Mouse (Mus musculus): ENCODE measurements at regions not wholly inside any gene's neighbourhood (a gene's known extent, or its start where the extent isn't known, plus 50 kb on each side); places are given as distances from the start of the nearest gene placed in this dataset.

DNA sequence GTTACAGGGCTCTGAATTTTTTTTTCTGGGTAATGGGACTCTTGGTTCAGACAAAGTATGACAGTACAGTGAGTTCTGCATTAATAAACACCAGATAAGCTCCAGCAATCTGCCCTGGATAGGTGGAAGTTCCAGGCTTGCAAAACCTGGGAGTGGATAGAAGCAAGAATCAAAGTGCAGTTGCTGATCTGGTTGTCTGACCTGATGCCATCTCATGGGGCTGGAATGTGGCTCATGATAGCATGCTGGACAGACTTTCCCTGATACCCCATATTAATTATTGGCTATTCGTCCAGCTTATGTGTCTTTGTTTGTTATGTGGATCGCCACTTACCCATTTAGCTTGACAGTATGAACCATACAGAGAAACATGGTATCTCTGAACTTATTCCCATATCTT, 146.6 kb upstream of the Tnfaip3 start:
- WGBS, result 92% methylated on average over 2 of the region's 2 CpGs
- Histone ChIP-seq H3K4me3 (ENCODE audit: low read depth, low read length) (no peak overlapping the region), H3K9ac (ENCODE audit: low read length) (no peak overlapping the region), H3K4me2 (ENCODE audit: low read length) (no peak overlapping the region), H3K36me3 (ENCODE audit: control insufficient read depth, insufficient read depth, low read length) (no peaks in the 10 kb centered on the region), H3K27ac (ENCODE audit: low read depth, low read length) (no peak overlapping the region), H3K4me1 (ENCODE audit: control insufficient read depth, insufficient read depth, low read length) (no peaks in the 10 kb centered on the region), H3K27me3 (replicated peaks; ENCODE audit: control insufficient read depth, insufficient read depth, low read length) (no peaks in the 10 kb centered on the region), H3K9me3 (replicated peaks; ENCODE audit: control insufficient read depth, low read length) (no peaks in the 10 kb centered on the region)
- ATAC-seq (no peak), DNase-seq (ENCODE audit: low spot score) (no peak)

DNA sequence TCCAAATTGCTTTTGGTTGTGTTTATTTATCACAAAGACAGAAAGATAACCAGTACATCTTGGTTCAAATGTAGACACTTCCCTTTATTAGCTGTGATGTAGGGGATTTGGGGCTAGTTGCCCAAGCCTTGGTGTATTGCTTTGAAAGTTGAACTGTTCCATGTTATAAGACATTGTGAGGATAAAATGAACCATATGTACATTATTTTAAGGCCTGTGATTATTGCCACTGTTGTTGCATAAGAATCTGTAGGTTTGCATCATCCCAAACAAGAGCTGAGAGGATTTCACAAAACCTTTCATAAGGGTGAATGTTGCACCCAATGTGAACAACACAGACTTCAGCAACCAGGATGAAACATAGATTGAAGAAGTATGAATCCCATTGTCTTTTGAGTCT, 145.7 kb upstream of the Tnfaip3 start:
- no peak overlapping the region for H3K9ac ChIP-seq (ENCODE audit: low read length)
- H3K36me3 ChIP-seq (ENCODE audit: control insufficient read depth, insufficient read depth, low read length), result no peaks in the 10 kb centered on the region
- H3K4me1 ChIP-seq (ENCODE audit: control insufficient read depth, insufficient read depth, low read length), result no peaks in the 10 kb centered on the region
- no peak overlapping the region for H3K27ac ChIP-seq (ENCODE audit: low read depth, low read length)
- DNase-seq (ENCODE audit: low spot score) (no peak), ATAC-seq (no peak)
- H3K9me3 ChIP-seq (replicated peaks; ENCODE audit: control insufficient read depth, low read length), result no peaks in the 10 kb centered on the region
- H3K4me2 ChIP-seq (ENCODE audit: low read length), result no peak overlapping the region
- H3K27me3 ChIP-seq (replicated peaks; ENCODE audit: control insufficient read depth, insufficient read depth, low read length), result no peaks in the 10 kb centered on the region
- no peak overlapping the region for H3K4me3 ChIP-seq (ENCODE audit: low read depth, low read length)

DNA sequence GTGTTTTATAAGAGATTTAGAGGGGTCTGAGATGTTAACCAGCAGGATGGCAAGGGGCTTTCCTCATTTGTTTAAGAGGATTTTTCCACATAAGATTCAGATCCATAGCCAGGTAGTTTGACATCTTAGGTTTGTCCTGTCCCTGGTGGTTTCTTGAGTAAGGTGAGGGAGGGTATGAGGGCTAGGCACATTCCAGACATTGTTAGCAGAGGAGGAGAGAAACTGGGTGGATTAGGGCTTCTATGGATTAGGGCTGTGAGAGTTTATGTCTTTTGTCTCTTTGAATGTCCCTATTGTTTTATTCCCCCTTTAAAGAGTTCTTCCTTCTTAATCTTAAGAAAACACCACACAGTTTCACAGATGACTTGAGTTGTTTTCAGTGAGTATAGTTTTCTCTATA, 138.6 kb upstream of the Tnfaip3 start:
- DNase-seq (ENCODE audit: low spot score), result no peak
- no peak for ATAC-seq

DNA sequence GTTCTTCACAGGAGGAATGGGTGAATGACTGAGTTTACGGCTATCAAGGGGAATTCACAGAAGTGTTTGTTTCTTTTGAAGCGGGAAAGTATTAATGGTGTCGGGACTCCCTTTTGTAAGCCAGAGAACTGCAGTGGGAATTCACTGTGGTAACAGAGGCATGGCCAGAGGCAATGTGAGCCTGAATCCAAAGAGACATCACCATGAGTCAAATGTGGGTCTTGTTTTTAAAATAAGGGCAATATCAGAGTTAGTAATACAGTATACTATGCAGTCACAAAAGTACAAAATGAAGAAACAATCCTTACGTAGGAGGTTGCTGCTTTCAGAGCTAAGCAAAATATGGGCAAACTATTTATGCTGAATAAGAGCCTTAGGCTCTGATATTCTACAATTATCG, 137.3 kb upstream of the Tnfaip3 start:
- Histone ChIP-seq H3K4me1 (ENCODE audit: control insufficient read depth, insufficient read depth, low read length) (no peaks in the 10 kb centered on the region), H3K9ac (ENCODE audit: low read length) (no peak overlapping the region), H3K27me3 (replicated peaks; ENCODE audit: control insufficient read depth, insufficient read depth, low read length) (no peaks in the 10 kb centered on the region), H3K4me2 (ENCODE audit: low read length) (no peak overlapping the region), H3K9me3 (replicated peaks; ENCODE audit: control insufficient read depth, low read length) (no peaks in the 10 kb centered on the region), H3K27ac (ENCODE audit: low read depth, low read length) (no peak overlapping the region), H3K4me3 (ENCODE audit: low read depth, low read length) (no peak overlapping the region), H3K36me3 (ENCODE audit: control insufficient read depth, insufficient read depth, low read length) (no peaks in the 10 kb centered on the region)
- ATAC-seq (no peak), DNase-seq (ENCODE audit: low spot score) (no peak)
- WGBS, result 85% methylated on average over 5 of the region's 5 CpGs

More for the DNA sequence above, 138.6 kb upstream of the Tnfaip3 start:
- Histone ChIP-seq H3K4me3 (ENCODE audit: low read depth, low read length) (no peak overlapping the region), H3K36me3 (ENCODE audit: control insufficient read depth, insufficient read depth, low read length) (no peaks in the 10 kb centered on the region), H3K4me2 (ENCODE audit: low read length) (no peak overlapping the region), H3K27ac (ENCODE audit: low read depth, low read length) (no peak overlapping the region), H3K9me3 (replicated peaks; ENCODE audit: control insufficient read depth, low read length) (no peaks in the 10 kb centered on the region), H3K27me3 (replicated peaks; ENCODE audit: control insufficient read depth, insufficient read depth, low read length) (no peaks in the 10 kb centered on the region), H3K4me1 (ENCODE audit: control insufficient read depth, insufficient read depth, low read length) (no peaks in the 10 kb centered on the region), H3K9ac (ENCODE audit: low read length) (no peak overlapping the region)

DNA sequence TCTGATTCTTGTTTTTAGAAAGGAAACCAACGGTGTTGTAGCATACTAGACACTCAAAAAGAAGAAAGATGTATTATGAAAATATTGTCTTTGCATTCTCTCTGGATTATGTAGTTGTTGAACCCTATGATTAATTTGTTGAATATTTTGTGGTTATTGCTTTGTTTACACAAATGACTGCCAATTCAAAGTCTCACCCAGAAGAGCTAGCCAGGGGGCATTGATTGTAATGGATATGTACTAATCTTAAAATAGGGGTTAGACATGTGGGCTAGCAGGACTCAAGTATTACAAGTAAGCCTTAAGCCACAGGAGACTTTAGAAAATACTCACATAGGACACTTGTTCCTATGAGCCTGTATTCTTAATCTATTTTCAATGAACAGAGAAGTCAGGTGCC, 135.3 kb upstream of the Tnfaip3 start:
- 92% methylated on average over 1 of the region's 1 CpGs for WGBS
- ATAC-seq, result no peak
- Histone ChIP-seq H3K27me3 (replicated peaks; ENCODE audit: control insufficient read depth, insufficient read depth, low read length) (no peaks in the 10 kb centered on the region), H3K36me3 (ENCODE audit: control insufficient read depth, insufficient read depth, low read length) (no peaks in the 10 kb centered on the region), H3K4me3 (ENCODE audit: low read depth, low read length) (no peak overlapping the region), H3K4me2 (ENCODE audit: low read length) (no peak overlapping the region), H3K27ac (ENCODE audit: low read depth, low read length) (no peak overlapping the region), H3K9ac (ENCODE audit: low read length) (no peak overlapping the region), H3K4me1 (ENCODE audit: control insufficient read depth, insufficient read depth, low read length) (no peaks in the 10 kb centered on the region), H3K9me3 (replicated peaks; ENCODE audit: control insufficient read depth, low read length) (no peaks in the 10 kb centered on the region)
- no peak for DNase-seq (ENCODE audit: low spot score)

DNA sequence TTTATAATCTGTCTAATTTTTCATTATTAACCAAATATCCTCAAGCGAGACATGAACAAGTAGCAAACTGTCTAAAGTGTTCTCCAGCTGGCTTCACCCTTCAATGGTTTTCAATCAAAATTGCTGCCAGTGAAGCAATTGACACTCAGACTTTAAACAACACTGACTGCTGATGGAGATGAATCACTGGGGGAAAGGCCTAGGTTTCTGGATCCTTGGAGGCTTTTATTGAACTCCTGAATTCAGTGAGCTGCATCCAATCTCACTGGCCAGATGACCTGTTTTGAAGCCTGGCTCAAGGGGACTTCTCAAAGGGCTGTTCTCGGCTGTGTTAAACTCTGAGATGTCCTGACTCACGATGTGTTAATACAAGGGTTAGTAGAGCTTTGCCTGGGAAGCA, 134.5 kb upstream of the Tnfaip3 start:
- no peak overlapping the region for H3K27ac ChIP-seq (ENCODE audit: low read depth, low read length)
- WGBS, result 72% methylated on average over 3 of the region's 3 CpGs
- no peaks in the 10 kb centered on the region for H3K9me3 ChIP-seq (replicated peaks; ENCODE audit: control insufficient read depth, low read length)
- no peak overlapping the region for H3K4me2 ChIP-seq (ENCODE audit: low read length)
- H3K4me3 ChIP-seq (ENCODE audit: low read depth, low read length), result no peak overlapping the region
- ATAC-seq (no peak), DNase-seq (ENCODE audit: low spot score) (no peak)
- H3K9ac ChIP-seq (ENCODE audit: low read length), result no peak overlapping the region
- no peaks in the 10 kb centered on the region for H3K4me1 ChIP-seq (ENCODE audit: control insufficient read depth, insufficient read depth, low read length)
- H3K36me3 ChIP-seq (ENCODE audit: control insufficient read depth, insufficient read depth, low read length), result no peaks in the 10 kb centered on the region
- H3K27me3 ChIP-seq (replicated peaks; ENCODE audit: control insufficient read depth, insufficient read depth, low read length), result no peaks in the 10 kb centered on the region

DNA sequence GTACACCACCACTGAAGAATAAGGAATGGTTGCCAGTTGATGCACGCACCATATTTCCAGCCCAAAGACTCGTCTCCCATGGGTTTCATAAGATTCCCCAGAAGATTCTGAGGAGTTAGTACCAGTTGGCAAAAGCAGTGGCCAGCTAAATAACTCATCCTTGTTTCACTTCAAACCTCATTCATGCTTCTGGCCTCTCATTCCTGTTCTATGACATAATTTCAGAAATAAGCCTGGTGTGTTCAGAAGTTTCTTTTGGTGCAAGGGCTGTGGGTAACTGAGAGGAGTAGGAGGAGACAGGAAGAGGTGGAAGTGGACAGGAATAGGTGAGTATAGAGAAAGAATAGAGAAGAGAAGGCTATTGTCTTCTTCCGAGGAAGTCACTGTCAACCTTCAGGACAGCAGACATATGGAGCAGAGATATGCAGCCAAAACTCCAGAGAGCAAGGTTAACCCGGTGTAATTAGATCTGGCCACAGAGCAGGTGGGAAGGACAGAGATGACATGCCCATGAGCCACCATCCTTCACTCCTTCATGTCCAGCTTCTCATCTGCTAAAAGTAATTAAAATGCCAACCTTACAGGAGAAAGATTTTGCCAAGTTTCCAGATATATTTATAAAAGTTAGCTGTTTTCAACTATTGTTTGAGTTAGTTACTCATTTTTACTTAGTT, 133.9 kb upstream of the Tnfaip3 start:
- Histone ChIP-seq H3K4me3 (ENCODE audit: low read depth, low read length) (no peak overlapping the region), H3K9ac (ENCODE audit: low read length) (no peak overlapping the region), H3K27me3 (replicated peaks; ENCODE audit: control insufficient read depth, insufficient read depth, low read length) (no peaks in the 10 kb centered on the region), H3K9me3 (replicated peaks; ENCODE audit: control insufficient read depth, low read length) (no peaks in the 10 kb centered on the region), H3K4me1 (ENCODE audit: control insufficient read depth, insufficient read depth, low read length) (no peaks in the 10 kb centered on the region), H3K4me2 (ENCODE audit: low read length) (no peak overlapping the region), H3K36me3 (ENCODE audit: control insufficient read depth, insufficient read depth, low read length) (no peaks in the 10 kb centered on the region), H3K27ac (ENCODE audit: low read depth, low read length) (no peak overlapping the region)
- DNase-seq (ENCODE audit: low spot score) (no peak), ATAC-seq (no peak)
- WGBS, result 84% methylated on average over 4 of the region's 4 CpGs

DNA sequence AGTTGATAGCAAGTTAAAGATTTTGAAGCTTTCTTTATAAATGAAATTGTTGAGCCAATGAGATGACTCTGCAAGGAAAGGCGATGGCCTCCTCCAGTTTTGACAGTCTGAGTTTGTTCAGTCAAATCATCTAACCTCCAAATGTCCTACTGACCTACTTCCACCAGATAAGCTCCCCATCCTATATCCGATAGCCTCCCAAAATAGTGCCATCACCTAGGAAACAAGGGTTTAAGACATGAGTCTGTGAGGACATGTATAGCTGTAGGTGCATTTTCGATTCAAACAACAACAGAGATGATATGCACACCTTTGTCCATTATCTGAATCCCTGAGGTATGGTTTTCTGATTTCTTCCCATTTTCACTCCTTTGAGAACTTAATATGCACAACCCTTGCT, 126.0 kb upstream of the Tnfaip3 start:
- no peak for DNase-seq (ENCODE audit: low spot score)
- 89% methylated on average over 3 of the region's 3 CpGs for whole genome bisulfite sequencing

DNA sequence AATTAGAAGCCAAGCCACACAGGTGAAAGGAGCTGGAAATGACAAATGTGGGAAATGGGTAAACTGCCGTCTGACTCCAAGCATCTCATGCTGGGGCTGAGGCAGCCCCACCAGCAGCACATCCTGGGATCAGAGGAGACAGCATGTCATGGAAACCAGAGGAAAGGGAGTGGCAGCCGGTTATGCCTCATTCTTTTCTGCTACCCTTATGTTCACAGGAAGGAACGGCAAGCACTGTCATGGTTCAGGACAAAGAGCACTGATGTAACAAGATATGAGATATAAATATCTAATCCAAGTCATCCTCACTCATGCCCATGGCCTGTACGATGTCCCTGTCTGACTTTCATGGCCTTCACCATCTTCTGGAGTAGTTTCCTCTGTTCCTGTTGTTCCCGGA, 125.2 kb upstream of the Tnfaip3 start:
- Histone ChIP-seq H3K27ac (ENCODE audit: low read depth, low read length) (no peak overlapping the region), H3K9ac (ENCODE audit: low read length) (no peak overlapping the region), H3K27me3 (replicated peaks; ENCODE audit: control insufficient read depth, insufficient read depth, low read length) (no peaks in the 10 kb centered on the region), H3K36me3 (ENCODE audit: control insufficient read depth, insufficient read depth, low read length) (no peaks in the 10 kb centered on the region), H3K4me1 (ENCODE audit: control insufficient read depth, insufficient read depth, low read length) (no peaks in the 10 kb centered on the region), H3K4me2 (ENCODE audit: low read length) (no peak overlapping the region), H3K4me3 (ENCODE audit: low read depth, low read length) (no peak overlapping the region), H3K9me3 (replicated peaks; ENCODE audit: control insufficient read depth, low read length) (no peaks in the 10 kb centered on the region)
- WGBS, result 85% methylated on average over 5 of the region's 5 CpGs
- DNase-seq (ENCODE audit: low spot score), result no peak
- no peak for ATAC-seq

More for the DNA sequence above, 126.0 kb upstream of the Tnfaip3 start:
- H3K9me3 ChIP-seq (replicated peaks; ENCODE audit: control insufficient read depth, low read length), result no peaks in the 10 kb centered on the region
- no peaks in the 10 kb centered on the region for H3K4me1 ChIP-seq (ENCODE audit: control insufficient read depth, insufficient read depth, low read length)
- H3K27ac ChIP-seq (ENCODE audit: low read depth, low read length), result no peak overlapping the region
- no peak overlapping the region for H3K4me2 ChIP-seq (ENCODE audit: low read length)
- no peaks in the 10 kb centered on the region for H3K27me3 ChIP-seq (replicated peaks; ENCODE audit: control insufficient read depth, insufficient read depth, low read length)
- ATAC-seq, result no peak
- no peak overlapping the region for H3K9ac ChIP-seq (ENCODE audit: low read length)
- no peaks in the 10 kb centered on the region for H3K36me3 ChIP-seq (ENCODE audit: control insufficient read depth, insufficient read depth, low read length)
- no peak overlapping the region for H3K4me3 ChIP-seq (ENCODE audit: low read depth, low read length)
